Mouse (Mus musculus): ENCODE measurements at regions not wholly inside any gene's neighbourhood (a gene's known extent, or its start where the extent isn't known, plus 50 kb on each side); places are given as distances from the start of the nearest gene placed in this dataset.

- Histone ChIP-seq H3K9ac (ENCODE audit: control insufficient read depth, low read depth, low read length, poor library complexity, severe bottlenecking) (no peak overlapping the region), H3K27ac (ENCODE audit: control insufficient read depth, low read depth, low read length) (no peak overlapping the region), H3K27me3 (ENCODE audit: control insufficient read depth in 1 of 2, insufficient read depth in 2 of 2, low read length in 2 of 2) (no peaks in the 10 kb centered on the region), H3K4me1 (ENCODE audit: control insufficient read depth in 1 of 2, insufficient read depth in 2 of 2, low read length in 2 of 2) (no peaks in the 10 kb centered on the region), H3K36me3 (ENCODE audit: control insufficient read depth in 1 of 2, insufficient read depth in 2 of 2, low read length in 2 of 2) (no peaks in the 10 kb centered on the region), H3K4me3 (ENCODE audit: control insufficient read depth in 1 of 2, insufficient read depth in 1 of 2, low read depth in 2 of 2, low read length in 2 of 2) (no peak overlapping the region), H3K79me2 (ENCODE audit: control insufficient read depth, insufficient read depth, low read length, poor library complexity) (no peaks in the 10 kb centered on the region), H3K9me3 (replicated peaks; ENCODE audit: insufficient read depth, low read length) (no peaks in the 10 kb centered on the region)
- no peak for DNase-seq (ENCODE audit: low read depth, low spot score)
- TF ChIP-seq TAL1 (IDR thresholded peaks at IDR 0.05; ENCODE audit: low read length) (no peak), HCFC1 (IDR thresholded peaks at IDR 0.05; ENCODE audit: low read depth, low read length) (no peak)
Observed at GRCm38 (mm10) chr11:112588088-112588487, 193.9 kb upstream of the Sox9 start.

DNA sequence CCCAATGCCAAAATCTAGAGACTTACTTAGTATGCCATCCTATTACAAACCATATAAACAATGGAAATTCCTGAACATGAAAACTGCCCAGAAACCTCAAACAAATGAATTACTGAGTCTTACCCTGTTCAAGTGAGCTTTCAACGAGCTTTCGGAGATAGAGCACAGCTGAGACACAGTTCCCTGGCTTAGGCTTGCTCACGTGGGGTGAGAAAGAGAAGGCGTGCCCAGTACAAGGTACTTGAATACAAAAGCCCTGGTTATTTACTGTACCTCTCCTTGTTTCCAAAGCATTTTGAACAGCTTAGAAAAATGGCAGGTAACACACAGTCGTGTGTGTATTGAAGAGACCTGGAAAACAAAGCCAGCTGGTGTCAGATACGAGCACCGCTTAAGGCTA lies 191.8 kb upstream of the Sox9 start:
- no peaks in the 10 kb centered on the region for H3K27me3 ChIP-seq (ENCODE audit: control insufficient read depth in 1 of 2, insufficient read depth in 2 of 2, low read length in 2 of 2)
- no peaks in the 10 kb centered on the region for H3K79me2 ChIP-seq (ENCODE audit: control insufficient read depth, insufficient read depth, low read length, poor library complexity)
- H3K4me3 ChIP-seq (ENCODE audit: control insufficient read depth in 1 of 2, insufficient read depth in 1 of 2, low read depth in 2 of 2, low read length in 2 of 2), result no peak overlapping the region
- DNase-seq (ENCODE audit: low read depth, low spot score), result no peak
- H3K36me3 ChIP-seq (ENCODE audit: control insufficient read depth in 1 of 2, insufficient read depth in 2 of 2, low read length in 2 of 2), result no peaks in the 10 kb centered on the region
- no peak overlapping the region for H3K9ac ChIP-seq (ENCODE audit: control insufficient read depth, low read depth, low read length, poor library complexity, severe bottlenecking)
- no peak for TF ChIP-seq BHLHE40 (IDR thresholded peaks at IDR 0.05; ENCODE audit: borderline replicate concordance, low read depth, low read length)
- no peaks in the 10 kb centered on the region for H3K4me1 ChIP-seq (ENCODE audit: control insufficient read depth in 1 of 2, insufficient read depth in 2 of 2, low read length in 2 of 2)
- no peaks in the 10 kb centered on the region for H3K9me3 ChIP-seq (replicated peaks; ENCODE audit: insufficient read depth, low read length)
- no peak overlapping the region for H3K27ac ChIP-seq (ENCODE audit: control insufficient read depth, low read depth, low read length)

DNA sequence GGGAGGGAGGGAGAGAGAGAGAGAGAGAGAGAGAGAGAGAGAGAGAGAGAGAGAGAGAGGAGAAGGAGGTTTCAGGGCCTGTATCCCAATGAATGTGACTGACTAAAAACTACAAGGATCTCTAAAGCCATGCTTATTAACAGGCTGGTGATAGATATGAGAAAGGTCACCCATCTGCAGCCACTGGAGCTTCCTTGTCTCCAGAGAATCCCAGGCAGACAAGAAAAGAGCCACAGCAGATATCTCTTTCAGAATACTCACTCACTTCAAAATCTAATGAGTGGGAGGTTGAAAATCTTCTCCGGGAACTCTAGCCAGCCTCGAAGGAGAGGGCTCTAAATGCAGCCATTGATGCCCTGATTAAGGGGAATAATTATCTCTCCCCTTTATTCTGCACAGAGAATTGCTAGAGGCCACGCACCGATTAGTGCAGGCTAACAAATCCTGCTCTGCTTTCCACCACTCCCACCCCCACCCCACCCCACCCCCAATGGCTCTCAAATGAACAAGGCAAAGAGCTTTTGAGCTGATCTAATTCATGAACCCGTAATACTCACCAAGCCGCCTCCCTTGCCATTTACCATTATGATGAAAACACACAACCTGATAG lies 189.5 kb upstream of the Sox9 start:
- no peaks in the 10 kb centered on the region for H3K4me1 ChIP-seq (ENCODE audit: control insufficient read depth in 1 of 2, insufficient read depth in 2 of 2, low read length in 2 of 2)
- H3K9ac ChIP-seq (ENCODE audit: control insufficient read depth, low read depth, low read length, poor library complexity, severe bottlenecking), result no peak overlapping the region
- TF ChIP-seq POLR2A (IDR thresholded peaks at IDR 0.05; ENCODE audit: control insufficient read depth in 1 of 2, insufficient read depth in 1 of 2, low read depth in 1 of 2, low read length in 2 of 2, poor library complexity in 1 of 2) (no peak), MAX (IDR thresholded peaks at IDR 0.05; ENCODE audit: low read length) (no peak), EP300 (IDR thresholded peaks at IDR 0.05; ENCODE audit: low read depth in 1 of 2, low read length in 2 of 2) (no peak), CTCF (IDR thresholded peaks at IDR 0.05 in 2 of 3, conservative IDR thresholded peaks at IDR 0.05 in 1 of 3; ENCODE audit: control insufficient read depth in 1 of 3, insufficient read depth in 1 of 3, low read depth in 2 of 3, low read length in 3 of 3, poor library complexity in 1 of 3, severe bottlenecking in 1 of 3) (no peak), KAT2A (conservative IDR thresholded peaks at IDR 0.05; ENCODE audit: low read depth, low read length) (no peak), USF1 (IDR thresholded peaks at IDR 0.05; ENCODE audit: low read depth, low read length) (no peak), ETS1 (IDR thresholded peaks at IDR 0.05; ENCODE audit: low read depth, low read length) (no peak), MYB (IDR thresholded peaks at IDR 0.05; ENCODE audit: low read depth, low read length) (no peak)
- H3K4me3 ChIP-seq (ENCODE audit: control insufficient read depth in 1 of 2, insufficient read depth in 1 of 2, low read depth in 2 of 2, low read length in 2 of 2), result no peak overlapping the region
- no peaks in the 10 kb centered on the region for H3K9me3 ChIP-seq (replicated peaks; ENCODE audit: insufficient read depth, low read length)
- H3K27ac ChIP-seq (ENCODE audit: control insufficient read depth, low read depth, low read length), result no peak overlapping the region
- no peaks in the 10 kb centered on the region for H3K36me3 ChIP-seq (ENCODE audit: control insufficient read depth in 1 of 2, insufficient read depth in 2 of 2, low read length in 2 of 2)
- no peaks in the 10 kb centered on the region for H3K79me2 ChIP-seq (ENCODE audit: control insufficient read depth, insufficient read depth, low read length, poor library complexity)
- H3K27me3 ChIP-seq (ENCODE audit: control insufficient read depth in 1 of 2, insufficient read depth in 2 of 2, low read length in 2 of 2), result no peaks in the 10 kb centered on the region
- no peak for DNase-seq (ENCODE audit: low read depth, low spot score)
